Mouse (Mus musculus): ENCODE results near the gene Fgf23. TPM values are rescaled to one million over a fixed set of nuclear protein-coding genes. Genes with fewer than 3 reads are reported as not detected.

Gene Fgf23
- total RNA-seq (2023) = not detected in 4 replicates

DNA sequence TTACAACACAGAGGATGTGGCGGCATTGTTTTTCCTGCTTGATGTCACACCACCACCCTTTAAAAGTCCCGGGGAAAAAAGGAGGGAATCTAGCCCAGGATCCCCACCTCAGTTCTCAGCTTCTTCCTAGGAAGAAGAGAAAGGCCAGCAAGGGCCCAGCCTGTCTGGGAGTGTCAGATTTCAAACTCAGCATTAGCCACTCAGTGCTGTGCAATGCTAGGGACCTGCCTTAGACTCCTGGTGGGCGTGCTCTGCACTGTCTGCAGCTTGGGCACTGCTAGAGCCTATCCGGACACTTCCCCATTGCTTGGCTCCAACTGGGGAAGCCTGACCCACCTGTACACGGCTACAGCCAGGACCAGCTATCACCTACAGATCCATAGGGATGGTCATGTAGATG lies at the start of gene Fgf23:
TSS of gene Fgf23 (plus strand) at position 86 of the 400 bp plus-strand sequence.

DNA sequence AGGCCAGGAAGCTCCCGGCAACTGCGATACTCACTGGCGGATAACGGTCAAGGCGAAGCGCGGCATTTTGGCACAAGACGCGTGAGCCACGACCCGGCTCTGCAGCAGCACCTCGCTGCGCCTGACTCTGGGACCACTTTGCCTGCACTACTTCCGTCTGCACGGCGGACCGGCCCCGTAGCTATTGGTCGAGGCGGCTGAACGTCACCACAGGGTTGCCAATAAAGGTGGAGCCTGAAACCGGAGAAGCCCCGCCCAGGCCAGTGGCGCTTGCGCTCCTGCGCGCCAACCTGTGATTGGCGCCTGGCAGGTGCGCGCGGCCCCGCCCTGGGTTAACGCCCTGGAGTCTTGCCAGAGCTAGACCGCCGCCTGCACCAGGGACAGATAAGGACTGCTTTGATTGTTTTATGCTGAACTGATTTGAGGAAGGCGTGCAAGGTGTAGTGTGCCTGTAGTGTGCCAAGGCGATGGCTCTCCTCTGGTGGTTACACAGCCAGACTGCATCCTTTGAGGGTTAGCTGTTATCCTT lies 36.8 kb downstream of the Fgf23 start, which contains the start of gene Tigar:
TSS of gene Tigar (minus strand) at position 156 of the 529 bp plus-strand sequence.

Other genes with a start within 250 kb of the Fgf23 start
- gene Ndufa9, start 223.8 kb upstream of the Fgf23 start, total RNA-seq (2023) = 46.5 to 57.6 TPM (median 50.9 TPM) in 4 replicates
- not detected in 4 replicates for gene Akap3, start 219.8 kb upstream of the Fgf23 start, total RNA-seq (2023)
- gene Dyrk4, start 151.1 kb upstream of the Fgf23 start, total RNA-seq (2023) = 0.58 to 1.4 TPM (median 1.1 TPM) in 4 replicates
- 1.8 to 4.1 TPM (median 3.0 TPM) in 4 replicates for gene Rad51ap1, start 133.3 kb upstream of the Fgf23 start, total RNA-seq (2023)
- 37.3 to 43.4 TPM (median 38.8 TPM) in 4 replicates for gene D6Wsu163e, start 132.9 kb upstream of the Fgf23 start, total RNA-seq (2023)
- gene Fgf6, start 57.3 kb upstream of the Fgf23 start, total RNA-seq (2023) = not detected in 4 replicates
- 7.6 to 13.2 TPM (median 9.5 TPM) in 4 replicates for gene Tigar, start 36.7 kb downstream of the Fgf23 start, total RNA-seq (2023)
- 66.9 to 100 TPM (median 71.1 TPM) in 4 replicates for gene Ccnd2, start 79.3 kb downstream of the Fgf23 start, total RNA-seq (2023)